Mouse (Mus musculus): Measurements from ENCODE around the gene Fmc1. TPM values are rescaled to one million over a fixed set of nuclear protein-coding genes. Genes with fewer than 3 reads are reported as not detected.
A peak's percentile ranks its signal among the peaks of the same experiment; 100 is the strongest.
"Not testable (repeated sequence)": the region's sequence is repeated elsewhere in the genome, so short reads cannot be mapped to it uniquely, and the experiment has no call there.

Fmc1 gene
- polyA plus RNA-seq, 1 experiment, result 132 TPM

- peak overlapping the region; percentile 88 for H3K27ac ChIP-seq (ENCODE audit: insufficient read depth, low read length)
- H3K4me3 ChIP-seq (ENCODE audit: insufficient read depth, low read length), result peak overlapping the region; percentile 76
- H3K4me1 ChIP-seq (ENCODE audit: control insufficient read depth, insufficient read depth, low read length), result no peaks in the 10 kb centered on the region; the same call in 1 of the 2 replicates
- TF ChIP-seq CTCF (IDR thresholded peaks at IDR 0.05; ENCODE audit: extremely low read depth, insufficient read depth, low read length) (peak; percentile 77), POLR2A (IDR thresholded peaks at IDR 0.05; ENCODE audit: extremely low read depth, insufficient read depth, low read length) (peak; percentile 80)
These were observed 1.5 kb downstream of the Fmc1 start for GRCm38 (mm10) chr6:38534640-38535365.

GRCm38 (mm10) chr6:38535366-38535690 lies 2.0 kb downstream of the Fmc1 start:
- no peaks in the 10 kb centered on the region; the same call in 1 of the 2 replicates for H3K4me1 ChIP-seq (ENCODE audit: control insufficient read depth, insufficient read depth, low read length)
- H3K4me3 ChIP-seq (ENCODE audit: insufficient read depth, low read length), result peak overlapping the region; percentile 76
- TF ChIP-seq CTCF (IDR thresholded peaks at IDR 0.05; ENCODE audit: extremely low read depth, insufficient read depth, low read length) (no peak), POLR2A (IDR thresholded peaks at IDR 0.05; ENCODE audit: extremely low read depth, insufficient read depth, low read length) (no peak)
- H3K27ac ChIP-seq (ENCODE audit: insufficient read depth, low read length), result 0 out of 2 replicates have a peak overlapping the region, but pooled peaks have one; percentile 0

- no peak for TF ChIP-seq CTCF (IDR thresholded peaks at IDR 0.05; ENCODE audit: extremely low read depth, insufficient read depth, low read length)
- TF ChIP-seq POLR2A (IDR thresholded peaks at IDR 0.05; ENCODE audit: extremely low read depth, insufficient read depth, low read length), result no peak
- no peaks in the 10 kb centered on the region; the same call in 1 of the 2 replicates for H3K4me1 ChIP-seq (ENCODE audit: control insufficient read depth, insufficient read depth, low read length)
- peak overlapping the region; percentile 76; the same call in 1 of the 2 replicates for H3K4me3 ChIP-seq (ENCODE audit: insufficient read depth, low read length)
- H3K27ac ChIP-seq (ENCODE audit: insufficient read depth, low read length), result no peak overlapping the region
These were observed 2.5 kb downstream of the Fmc1 start for GRCm38 (mm10) chr6:38535788-38536187.

- H3K27ac ChIP-seq (ENCODE audit: insufficient read depth, low read length); H3K4me3 ChIP-seq (ENCODE audit: insufficient read depth, low read length); H3K4me1 ChIP-seq (ENCODE audit: control insufficient read depth, insufficient read depth, low read length): not testable (repeated sequence)
These were observed 10.8 kb downstream of the Fmc1 start for GRCm38 (mm10) chr6:38544141-38544540.

- not testable (repeated sequence) for H3K4me1 ChIP-seq (ENCODE audit: control insufficient read depth, insufficient read depth, low read length); H3K27ac ChIP-seq (ENCODE audit: insufficient read depth, low read length); H3K4me3 ChIP-seq (ENCODE audit: insufficient read depth, low read length)
These were observed 13.7 kb downstream of the Fmc1 start for GRCm38 (mm10) chr6:38547005-38547404.

GRCm38 (mm10) chr6:38547707-38548106 lies 14.4 kb downstream of the Fmc1 start:
- TF ChIP-seq CTCF (IDR thresholded peaks at IDR 0.05; ENCODE audit: extremely low read depth, insufficient read depth, low read length), result no peak
- no peak for TF ChIP-seq POLR2A (IDR thresholded peaks at IDR 0.05; ENCODE audit: extremely low read depth, insufficient read depth, low read length)
- H3K4me3 ChIP-seq (ENCODE audit: insufficient read depth, low read length), result no peak overlapping the region
- no peaks in the 10 kb centered on the region for H3K4me1 ChIP-seq (ENCODE audit: control insufficient read depth, insufficient read depth, low read length)
- no peak overlapping the region for H3K27ac ChIP-seq (ENCODE audit: insufficient read depth, low read length)

GRCm38 (mm10) chr6:38548595-38548994 lies 15.3 kb downstream of the Fmc1 start:
- not testable (repeated sequence) for H3K27ac ChIP-seq (ENCODE audit: insufficient read depth, low read length); H3K4me3 ChIP-seq (ENCODE audit: insufficient read depth, low read length); H3K4me1 ChIP-seq (ENCODE audit: control insufficient read depth, insufficient read depth, low read length)

GRCm38 (mm10) chr6:38549840-38550239 lies 16.5 kb downstream of the Fmc1 start:
- not testable (repeated sequence) for H3K27ac ChIP-seq (ENCODE audit: insufficient read depth, low read length); H3K4me1 ChIP-seq (ENCODE audit: control insufficient read depth, insufficient read depth, low read length)
- H3K4me3 ChIP-seq (ENCODE audit: insufficient read depth, low read length), result peak overlapping the region; percentile 86; the same call in 1 of the 2 replicates

- Histone ChIP-seq H3K27ac (ENCODE audit: insufficient read depth, low read length) (peak overlapping the region; percentile 78), H3K4me1 (ENCODE audit: control insufficient read depth, insufficient read depth, low read length) (peaks cover 3% of the 10 kb centered on the region; the same call in 1 of the 2 replicates), H3K4me3 (ENCODE audit: insufficient read depth, low read length) (peak overlapping the region; percentile 86)
- TF ChIP-seq POLR2A (IDR thresholded peaks at IDR 0.05; ENCODE audit: extremely low read depth, insufficient read depth, low read length), result peak; percentile 22; the same call in 1 of the 2 replicates
- TF ChIP-seq CTCF (IDR thresholded peaks at IDR 0.05; ENCODE audit: extremely low read depth, insufficient read depth, low read length), result no peak
These were observed 17.2 kb downstream of the Fmc1 start for GRCm38 (mm10) chr6:38550250-38551061.
